Mouse (Mus musculus): ENCODE data around the gene Spatc1l.

The Spatc1l gene

DNA sequence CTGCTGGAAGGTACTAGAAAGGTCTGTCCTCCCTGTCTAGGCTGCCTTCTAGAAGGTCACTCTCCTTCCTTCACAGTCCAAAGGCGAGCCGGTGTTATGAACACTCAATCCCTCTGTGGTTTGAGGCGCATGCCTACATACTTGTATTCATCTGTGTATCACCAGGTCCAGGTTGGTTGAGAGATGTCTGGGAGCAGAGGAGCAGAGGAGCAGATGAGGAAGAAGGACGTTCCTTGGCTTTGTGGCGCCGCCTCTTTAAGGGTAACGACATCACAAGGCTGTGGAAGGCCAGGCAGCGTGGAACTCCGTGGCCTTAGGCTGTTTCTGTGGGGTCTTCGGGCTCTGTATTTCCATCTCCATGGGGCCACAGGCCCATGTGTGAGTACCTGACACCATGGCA, at the start of gene Spatc1l:
Spatc1l (plus strand) TSS at position 301 of the 400 bp plus-strand sequence.
- DNase-seq = no peak

DNA sequence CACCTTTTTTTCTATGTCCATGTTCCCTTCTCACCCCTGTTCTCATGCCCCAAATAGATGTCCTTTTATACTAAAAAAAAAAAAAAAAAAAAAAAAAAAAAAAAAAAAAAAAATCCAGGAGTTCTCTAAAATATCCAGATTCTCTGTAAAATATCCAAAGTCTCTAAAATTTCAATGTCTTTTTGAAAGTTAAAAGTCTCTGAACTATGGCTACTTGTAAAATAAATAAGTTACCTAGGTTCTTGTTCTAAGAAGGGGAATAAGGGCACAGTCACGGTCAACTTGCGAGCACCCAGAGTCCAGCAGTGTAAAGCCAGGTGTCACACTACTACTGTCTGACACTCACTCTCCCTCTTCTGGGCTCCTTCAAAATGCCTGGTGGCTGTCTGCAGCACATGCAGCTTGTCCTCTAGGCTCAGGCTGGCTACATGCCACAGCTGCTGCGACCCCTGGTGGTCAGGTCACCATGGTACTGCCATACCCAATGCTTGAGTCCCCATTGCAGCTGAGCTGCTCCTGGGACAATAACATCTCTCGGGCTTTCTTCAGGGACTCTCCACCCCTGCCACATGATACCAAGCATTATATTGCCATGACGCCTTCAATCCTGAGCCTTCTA, 49.0 kb upstream of the Spatc1l start:
- DNase-seq = peak; percentile 77 to 80

DNA sequence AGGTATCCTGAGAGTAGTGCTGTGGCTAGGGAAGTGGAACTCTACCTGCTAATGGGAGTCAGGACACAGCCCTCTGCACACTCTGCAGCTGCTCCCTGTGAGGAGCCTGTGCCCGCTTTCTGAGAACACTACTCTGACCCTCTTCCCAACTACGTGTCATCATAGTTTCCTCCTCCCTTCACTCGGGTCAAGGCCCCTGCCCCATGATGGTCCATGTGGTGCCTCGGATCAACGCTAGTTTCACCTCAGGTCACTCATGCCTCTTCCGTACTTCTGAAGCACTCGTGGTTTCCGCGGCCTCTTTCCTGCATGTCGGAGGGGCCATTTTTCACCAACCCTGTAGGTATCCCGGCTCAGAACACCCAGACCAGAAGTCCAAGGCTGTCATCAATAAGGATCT, 31.1 kb upstream of the Spatc1l start:
- DNase-seq = no peak

DNA sequence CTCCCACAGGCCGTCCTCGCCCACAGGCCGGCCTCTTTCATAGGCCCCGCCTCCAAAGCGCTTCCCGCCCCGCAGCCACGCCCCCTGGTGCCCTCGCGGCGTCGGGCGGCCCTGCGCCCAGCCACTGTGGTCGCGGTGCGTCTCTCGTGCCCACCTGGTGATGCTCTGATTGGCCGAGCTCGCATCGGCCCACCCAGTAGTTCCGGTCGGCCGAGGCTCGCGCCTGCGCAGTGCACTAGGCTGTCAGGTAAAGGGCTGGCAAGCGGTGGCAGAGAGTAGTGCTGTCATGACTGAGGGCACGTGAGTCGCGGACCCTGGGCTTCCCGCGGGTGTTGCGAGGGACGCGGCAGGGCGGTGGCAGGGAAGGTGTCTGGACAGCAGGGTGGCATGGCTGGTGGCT, 30.7 kb upstream of the Spatc1l start, which contains the start of gene Lss:
Lss (plus strand) TSS at position 214 of the 400 bp plus-strand sequence.
- peak; percentile 95 to 97 for DNase-seq

DNA sequence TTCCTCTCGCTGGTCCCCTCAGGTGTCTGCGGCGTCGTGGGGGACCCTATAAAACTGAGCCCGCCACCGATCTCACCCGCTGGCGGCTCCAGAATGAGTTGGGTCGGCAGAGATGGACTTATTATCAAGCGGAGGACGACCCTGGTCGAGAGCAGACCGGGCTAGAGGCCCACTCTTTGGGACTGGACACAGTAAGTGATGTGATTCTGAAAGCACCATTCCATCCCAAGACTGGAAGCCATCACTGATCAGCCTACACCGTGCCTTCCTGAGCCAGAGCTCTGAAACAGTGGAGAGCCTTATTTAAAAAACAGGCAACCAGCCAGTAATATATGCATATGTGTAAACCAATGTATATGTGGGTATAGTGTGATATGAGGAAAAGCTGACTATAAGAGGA, 30.2 kb upstream of the Spatc1l start:
- DNase-seq = no peak

DNA sequence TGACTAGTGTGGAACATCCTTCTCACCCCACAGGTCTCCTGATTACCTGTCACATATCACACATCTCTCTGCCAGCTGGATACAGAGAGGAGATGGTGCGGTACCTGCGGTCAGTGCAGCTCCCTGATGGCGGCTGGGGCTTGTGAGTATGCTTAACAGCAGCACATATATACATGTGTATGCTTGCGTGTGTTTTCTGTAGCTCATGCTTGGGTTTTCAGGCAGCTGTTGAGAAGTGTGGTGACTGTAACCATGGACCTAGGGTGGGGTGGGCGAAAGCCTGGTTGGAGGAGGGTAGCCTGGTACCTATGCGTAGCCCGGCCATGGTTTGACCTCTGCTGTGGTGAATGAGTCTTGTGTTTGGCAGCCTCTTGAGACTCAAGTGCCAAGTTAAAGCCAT, 26.5 kb upstream of the Spatc1l start:
- DNase-seq = no peak

DNA sequence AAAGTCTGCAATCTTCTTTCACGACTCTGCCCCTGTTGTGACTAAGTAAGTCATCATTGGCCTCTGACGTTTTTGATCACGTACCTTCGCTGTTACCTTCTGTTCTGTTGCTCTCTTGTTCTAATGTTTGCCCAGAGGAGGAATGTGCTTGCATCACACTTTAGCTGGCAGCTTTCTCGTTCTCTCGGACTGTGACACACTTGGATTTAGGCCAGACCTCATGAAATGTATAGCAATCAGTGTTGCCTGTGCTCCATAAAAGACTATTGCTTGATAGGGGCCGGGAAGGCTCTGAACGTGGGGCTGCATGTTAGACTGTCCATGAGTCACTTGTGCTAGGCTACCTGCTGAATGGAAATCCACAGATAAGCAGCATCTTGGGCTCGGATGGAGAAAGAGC, 24.5 kb upstream of the Spatc1l start:
- DNase-seq = no peak

DNA sequence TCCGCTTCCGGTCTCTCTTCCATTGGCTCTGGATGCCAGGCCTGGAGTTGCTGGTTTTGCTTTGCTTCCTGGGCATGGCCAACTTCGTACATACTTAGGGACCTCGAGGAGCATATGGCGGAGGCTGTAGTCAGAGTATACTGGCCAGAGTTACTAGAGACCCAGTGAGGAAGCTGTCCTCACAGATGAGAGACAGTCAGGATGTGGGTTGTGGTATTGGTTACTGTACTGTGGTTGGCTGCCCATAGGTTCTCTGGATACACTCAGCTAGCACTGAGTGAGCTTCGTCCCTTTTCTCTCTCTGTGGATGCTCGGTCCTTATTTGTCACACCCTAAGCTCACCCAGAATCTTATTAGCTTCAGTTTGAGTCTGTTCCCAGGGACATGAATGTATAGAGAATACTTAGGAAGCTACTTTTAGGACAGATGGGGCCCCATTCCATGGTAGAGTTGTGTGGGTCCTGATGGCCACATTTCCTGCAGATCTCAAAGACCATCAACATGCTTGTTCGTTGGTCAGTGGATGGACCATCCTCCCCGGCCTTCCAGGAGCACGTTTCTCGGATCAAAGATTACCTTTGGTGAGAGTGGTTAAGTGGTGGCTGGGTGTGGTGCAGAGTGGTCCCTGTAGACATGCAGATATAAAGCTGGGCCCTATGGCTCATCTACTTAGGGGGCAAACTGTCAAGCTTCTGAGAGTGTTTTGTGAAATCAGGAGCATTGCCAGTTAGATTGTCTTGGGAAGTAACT, 20.6 kb upstream of the Spatc1l start:
- DNase-seq = no peak

DNA sequence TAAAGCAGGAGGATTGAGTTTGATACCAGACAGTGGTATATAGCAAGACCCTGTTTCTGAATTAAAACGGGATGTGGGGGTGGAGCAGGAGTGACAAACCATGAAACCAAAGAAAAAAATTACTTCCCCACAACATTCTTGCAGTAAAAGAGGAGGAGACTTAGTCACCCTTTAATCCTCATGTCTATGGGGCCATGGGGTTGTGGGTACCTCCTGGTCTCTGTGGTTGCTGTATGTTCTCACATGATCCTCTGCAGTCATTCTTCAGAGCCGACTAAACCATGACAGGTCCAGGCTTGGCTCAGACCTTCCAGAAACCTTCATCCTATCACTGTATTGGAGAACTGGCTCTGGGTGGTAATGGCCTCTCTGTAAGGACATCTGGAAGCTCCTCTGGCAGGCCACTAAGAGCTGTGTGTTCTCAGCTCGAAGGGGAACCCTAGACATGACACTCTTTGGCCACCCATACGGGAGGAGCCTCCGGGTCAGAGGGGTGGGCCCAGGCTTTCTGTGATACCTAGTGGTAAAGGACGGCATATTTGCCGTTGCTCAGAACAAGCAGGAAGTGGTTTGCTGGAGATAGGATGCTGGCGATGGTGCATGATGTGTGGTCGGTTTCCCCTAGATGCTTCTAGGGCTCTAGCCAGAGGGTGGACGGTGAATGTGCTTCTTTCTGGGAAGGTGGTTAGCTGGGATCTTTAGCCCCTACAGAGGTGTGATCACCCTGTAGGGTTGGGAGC, 19.3 kb upstream of the Spatc1l start:
- DNase-seq = peak; percentile 26 to 35

DNA sequence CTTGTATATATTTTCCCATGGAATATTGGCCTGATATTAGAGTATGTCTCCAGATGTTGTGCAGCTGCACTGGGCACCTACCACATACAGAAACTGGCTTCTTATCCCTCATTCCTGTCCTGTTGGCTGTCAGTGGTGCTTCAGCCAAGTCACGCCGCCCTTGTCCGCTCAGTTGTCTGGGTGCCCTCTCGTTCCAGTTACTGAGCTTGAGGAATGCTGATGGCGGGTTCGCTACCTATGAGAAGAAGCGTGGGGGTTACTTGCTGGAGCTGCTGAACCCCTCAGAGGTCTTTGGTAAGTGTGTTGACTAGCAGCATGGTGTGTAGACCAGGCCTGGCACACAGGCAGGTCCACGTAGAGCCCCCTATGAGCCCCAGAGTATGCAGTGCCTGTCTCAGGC, 15.5 kb upstream of the Spatc1l start:
- no peak for DNase-seq

DNA sequence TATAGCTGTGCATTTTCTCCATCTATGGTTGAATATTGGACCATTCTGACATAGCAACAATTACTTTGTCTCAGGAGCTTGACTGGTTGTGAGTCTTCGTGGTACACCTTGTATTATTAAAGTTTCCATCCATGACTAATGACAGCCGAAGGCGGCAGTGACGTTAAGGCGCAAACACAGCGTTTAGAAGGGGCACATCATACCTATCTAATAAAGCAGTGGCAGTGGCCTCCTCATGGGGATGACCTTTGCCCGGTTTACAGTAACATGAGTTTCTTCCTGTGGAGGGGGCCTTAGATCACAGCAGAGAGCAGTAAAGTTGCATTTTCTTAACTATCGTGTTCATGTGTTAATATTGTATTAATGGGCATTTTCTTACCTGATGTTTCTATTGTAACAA, 13.9 kb upstream of the Spatc1l start:
- DNase-seq = no peak

DNA sequence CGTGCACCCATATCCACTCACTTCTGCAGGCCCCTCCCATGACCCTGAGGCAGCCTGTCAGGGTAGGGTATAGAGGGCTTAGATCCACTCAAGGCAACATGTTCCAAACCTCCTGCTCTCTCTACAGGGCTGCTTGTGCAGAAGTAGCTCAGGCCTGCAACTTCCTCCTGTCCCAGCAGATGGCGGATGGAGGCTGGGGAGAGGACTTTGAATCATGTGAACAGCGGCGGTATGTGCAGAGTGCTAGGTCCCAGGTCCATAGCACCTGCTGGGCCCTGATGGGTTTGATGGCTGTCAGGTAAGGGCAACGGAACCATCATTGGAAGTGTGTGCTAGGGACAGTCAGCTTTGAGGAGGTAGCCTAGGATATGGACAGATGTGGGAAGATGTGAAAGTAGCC, 11.6 kb upstream of the Spatc1l start:
- DNase-seq = no peak

DNA sequence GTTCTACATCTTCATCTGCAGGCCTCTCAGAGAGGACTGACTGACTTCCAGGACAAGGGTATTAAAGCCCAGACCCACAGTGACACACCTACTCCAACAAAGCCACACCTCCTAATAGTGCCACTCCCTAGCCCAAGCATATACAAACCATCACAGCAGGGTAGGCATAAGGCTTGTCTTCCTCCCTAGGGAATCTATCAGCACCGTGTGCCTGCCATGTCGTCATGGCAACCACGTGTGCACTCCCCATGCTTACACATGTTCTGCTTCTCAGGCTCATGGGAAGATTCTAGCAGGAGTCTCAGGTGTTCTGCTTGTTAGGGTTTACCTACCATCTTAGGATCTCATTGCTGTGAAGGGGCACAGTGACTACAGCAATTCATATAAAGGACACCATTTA, 10.5 kb upstream of the Spatc1l start:
- no peak for DNase-seq

DNA sequence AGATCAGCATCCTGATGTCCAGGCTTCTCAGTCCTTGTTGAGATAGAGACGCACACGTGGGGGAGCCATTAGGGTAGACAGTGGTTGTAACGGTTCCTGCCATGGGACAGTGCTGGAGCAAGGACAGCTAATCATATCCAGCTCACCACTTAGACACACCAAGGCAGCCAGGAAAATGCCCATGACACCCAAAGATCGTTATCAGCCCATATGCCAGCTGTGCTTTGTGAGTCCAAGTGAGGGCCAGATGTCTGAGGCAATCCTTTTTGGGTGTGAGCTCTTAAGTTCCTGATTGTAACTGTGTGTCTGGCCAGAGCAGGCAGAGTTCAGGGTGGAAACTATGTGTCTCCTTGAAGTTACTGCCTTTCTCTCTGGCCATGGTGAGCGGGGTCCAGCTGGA, 8.0 kb upstream of the Spatc1l start:
- no peak for DNase-seq

DNA sequence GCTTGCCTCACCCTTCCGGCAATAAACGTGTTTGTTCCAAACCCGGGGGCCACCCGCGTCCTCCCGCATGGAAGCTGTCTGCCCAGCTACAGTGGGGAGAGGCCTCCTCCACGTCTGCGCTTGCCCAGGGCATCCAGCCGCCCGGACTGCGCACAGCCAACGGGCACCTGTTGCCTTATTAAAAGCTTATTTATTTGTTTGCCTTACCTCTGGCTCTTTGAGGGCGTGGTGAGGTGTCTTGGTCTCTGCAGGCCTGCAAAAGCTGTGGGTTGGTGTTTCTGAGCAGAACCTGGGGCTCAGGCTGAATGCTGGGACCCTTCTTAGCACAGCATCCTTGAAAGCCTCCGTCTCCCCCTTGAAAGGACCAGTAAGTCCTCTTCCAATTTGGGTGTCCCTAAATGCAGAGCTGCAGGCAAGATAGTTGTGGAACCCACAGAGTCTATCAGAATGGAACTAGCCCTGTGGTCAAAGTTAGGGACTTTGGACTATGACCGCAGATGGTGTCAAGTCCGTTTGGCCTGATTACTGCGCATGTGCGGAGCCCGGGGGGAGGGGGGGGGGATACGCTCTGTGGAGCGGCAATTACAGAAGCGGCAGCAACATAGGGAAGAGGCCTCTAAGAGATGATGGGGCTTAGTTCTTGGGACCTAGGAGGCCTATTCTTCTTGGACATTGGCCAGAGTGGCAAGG, 8.1 kb downstream of the Spatc1l start:
- DNase-seq = no peak

DNA sequence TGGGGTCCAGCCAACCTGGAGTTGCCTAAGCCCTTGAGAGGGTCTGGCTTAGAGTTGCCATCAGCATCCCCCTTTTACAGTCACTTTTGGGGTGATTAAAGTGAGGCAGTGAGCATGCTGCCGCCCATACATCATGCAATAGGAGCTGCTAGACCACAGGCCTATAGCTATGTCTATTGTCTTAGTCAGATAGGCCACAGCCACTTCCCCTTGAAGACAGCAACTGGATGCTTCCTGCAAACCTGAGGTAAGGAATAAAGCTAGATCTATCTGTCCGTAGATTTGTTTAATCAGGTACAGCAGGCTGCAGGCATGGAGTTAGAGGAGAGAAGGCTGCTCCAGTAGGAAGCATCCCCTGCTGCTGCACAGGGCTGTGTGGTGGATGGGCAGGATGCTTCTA, 9.0 kb downstream of the Spatc1l start:
- no peak for DNase-seq

DNA sequence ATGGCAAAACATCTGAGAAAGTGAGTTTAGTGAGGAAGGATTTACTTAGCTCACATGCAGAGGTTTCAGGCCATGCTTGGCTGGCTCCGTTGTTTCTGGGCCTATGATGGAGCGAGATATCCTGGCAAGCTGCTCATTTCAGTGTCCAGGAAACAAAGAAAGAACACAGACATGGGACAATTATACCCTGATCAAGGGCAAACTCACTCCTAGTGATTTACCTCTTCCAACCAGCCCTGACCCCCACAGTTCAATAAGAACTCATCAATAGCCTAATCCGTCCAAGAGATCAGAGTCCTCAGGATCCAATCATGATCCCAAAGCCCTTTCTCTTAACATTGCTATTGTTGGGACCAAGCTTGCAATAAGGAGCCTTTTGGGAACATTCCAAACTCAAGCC, 10.1 kb downstream of the Spatc1l start:
- no peak for DNase-seq

DNA sequence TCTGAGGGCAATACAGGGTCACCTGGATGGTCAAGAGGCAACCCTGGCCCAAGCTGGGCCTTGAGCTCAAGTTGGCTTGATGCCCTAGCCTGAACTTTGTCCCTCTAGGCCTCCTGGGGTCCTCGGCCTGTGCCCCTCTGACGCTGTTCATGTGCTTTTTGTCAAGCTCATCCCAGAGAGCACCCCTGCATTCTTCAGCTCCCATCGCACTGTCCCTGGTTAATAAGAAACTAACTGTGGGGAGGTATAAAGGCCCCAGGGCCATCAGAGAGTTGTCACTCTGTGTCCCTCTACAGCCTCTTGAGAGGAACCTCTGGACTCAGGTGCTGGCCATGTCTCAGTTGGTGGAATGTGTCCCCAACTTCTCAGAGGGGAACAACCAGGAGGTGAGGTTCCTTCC, 13.3 kb downstream of the Spatc1l start, which contains the start of gene Ftcd:
Ftcd (plus strand) TSS at position 275 of the 400 bp plus-strand sequence.
- DNase-seq = no peak

DNA sequence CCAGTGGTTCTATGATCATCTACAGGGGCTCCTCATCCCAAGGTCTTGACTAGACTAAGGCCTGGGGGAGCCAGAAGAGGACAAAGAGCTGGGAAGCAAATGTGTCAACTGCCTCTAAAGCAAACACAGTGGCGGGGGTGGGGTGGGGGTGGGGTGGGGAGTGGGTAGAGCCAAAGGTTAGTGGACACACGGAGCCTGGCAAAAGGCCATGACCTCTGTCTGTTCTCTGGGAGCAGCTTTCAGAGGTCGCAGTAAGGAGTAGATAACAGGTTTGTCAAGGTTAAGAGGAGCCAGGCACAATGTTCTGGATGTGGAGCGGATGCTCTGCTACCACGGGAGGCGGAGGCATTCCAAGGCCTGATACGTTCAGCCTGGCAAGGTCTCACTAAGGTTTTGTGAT, 14.8 kb downstream of the Spatc1l start:
- no peak for DNase-seq

DNA sequence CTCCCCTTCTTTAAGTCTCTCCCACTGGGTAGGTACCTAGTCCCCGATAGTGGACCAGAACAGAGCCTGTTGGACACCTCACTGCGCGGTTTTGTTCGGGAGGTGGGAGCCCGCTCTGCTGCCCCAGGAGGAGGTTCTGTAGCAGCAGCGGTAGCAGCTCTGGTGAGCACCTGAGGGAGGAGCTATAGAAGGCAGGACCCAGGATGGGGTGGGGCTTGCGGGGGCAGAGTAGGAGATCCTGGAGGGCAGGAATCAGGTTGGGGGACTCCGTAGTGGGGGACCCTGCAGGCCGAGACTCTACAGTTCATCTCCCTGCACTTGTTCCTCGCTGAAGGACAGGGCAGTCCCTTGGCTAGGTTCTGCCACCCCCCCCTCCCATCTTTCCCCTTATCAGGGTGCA, 22.1 kb downstream of the Spatc1l start:
- DNase-seq = no peak

DNA sequence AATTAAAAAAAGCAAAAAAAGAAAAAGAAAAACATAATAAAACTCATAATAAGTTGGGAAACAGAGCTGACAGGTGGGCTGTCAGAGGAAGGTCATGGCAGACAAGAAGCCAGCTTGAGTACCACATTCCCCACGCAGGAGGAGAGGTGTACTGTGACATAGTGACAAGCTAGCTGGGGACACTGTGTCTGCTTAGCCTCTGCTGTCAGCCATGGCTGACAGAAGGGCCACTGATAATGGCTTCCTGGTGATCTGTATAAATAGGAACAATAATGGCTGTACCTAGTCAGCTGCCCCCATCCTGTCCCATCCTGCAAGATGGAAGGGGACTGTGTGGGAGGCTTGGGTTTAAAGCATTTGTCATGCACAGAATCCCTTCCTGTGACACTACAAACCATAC, 24.1 kb downstream of the Spatc1l start:
- DNase-seq = no peak

DNA sequence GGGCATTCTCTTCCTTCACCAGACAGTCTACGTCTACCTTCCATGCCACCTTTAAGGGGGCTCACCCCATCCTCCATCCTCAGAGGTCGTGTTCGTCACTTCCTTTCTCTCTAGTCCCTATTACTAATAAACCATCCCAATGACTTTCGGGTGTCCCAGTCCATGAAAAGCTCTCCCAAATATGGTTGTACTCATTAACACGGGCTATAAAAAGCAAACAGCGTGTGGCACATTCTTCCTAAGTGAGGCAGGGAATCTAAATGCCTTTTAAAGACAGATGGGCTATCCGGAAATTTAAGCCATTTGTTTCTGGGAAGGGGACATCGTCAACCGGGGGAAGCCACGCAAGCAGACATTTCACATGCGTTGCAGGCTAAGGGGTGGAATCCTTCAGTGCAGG, 28.1 kb downstream of the Spatc1l start:
- no peak for DNase-seq

DNA sequence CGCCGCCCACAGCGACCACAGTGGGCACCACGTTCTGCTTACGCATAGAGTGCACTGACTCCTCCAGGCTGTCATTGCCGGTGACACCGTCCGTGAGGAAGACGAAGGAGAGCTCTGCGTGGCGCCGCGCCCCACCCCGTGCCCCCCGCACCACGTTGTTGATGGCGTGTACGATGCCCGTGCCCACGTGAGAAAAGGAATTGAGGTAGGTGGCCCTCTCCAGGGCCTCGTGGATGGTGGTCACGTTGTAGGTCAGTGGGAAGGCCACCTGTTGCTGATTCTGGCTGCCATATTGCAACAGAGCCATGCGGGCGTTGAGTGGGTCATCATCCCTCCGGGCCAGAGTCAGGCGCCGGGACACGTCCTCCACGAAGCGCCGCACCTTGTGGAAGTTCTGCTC, 34.3 kb downstream of the Spatc1l start:
- no peak for DNase-seq
